Mouse (Mus musculus): Measurements from ENCODE around the gene Pik3r1. TPM values are rescaled to one million over a fixed set of nuclear protein-coding genes. Genes with fewer than 3 reads are reported as not detected.
A peak's percentile ranks its signal among the peaks of the same experiment; 100 is the strongest.

Pik3r1 gene
- polyA plus RNA-seq, 1 experiment, result 18.4 TPM

DNA sequence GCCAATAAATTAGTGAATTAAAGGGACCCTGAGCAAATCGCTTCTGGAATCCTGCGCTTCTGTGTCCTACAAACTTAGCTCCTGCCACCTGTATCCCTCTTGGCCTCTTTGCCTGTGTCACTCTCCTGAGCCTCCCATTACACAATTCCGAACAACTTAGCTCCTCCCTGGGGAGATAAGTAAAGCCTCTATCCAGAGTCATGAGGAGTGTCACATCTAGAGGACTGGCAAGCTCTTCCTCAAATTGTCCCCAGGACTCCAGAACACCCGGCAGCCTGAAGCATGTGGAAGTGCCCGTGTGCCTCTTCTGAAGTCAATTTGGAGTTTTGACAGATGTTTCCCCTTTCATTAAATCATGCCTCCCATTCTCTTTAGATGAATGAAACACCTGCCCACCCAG, 6.4 kb downstream of the Pik3r1 start:
- DNase-seq (ENCODE audit: low read depth in 1 of 2, low spot score in 2 of 2), result no peak
- 59% methylated on average over 5 of the region's 5 CpGs for WGBS
- peaks cover 29% of the 10 kb centered on the region for H3K4me1 ChIP-seq (ENCODE audit: control insufficient read depth, insufficient read depth, insufficient read length)
- TF ChIP-seq POLR2A (IDR thresholded peaks at IDR 0.05; ENCODE audit: low read depth, low read length) (no peak), CTCF (IDR thresholded peaks at IDR 0.05; ENCODE audit: extremely low read depth, insufficient read depth, insufficient read length, insufficient replicate concordance) (no peak)
- H3K36me3 ChIP-seq (ENCODE audit: control insufficient read depth, insufficient read depth, low read length), result peaks cover 9% of the 10 kb centered on the region
- H3K27ac ChIP-seq (ENCODE audit: insufficient read depth, low read length), result no peak overlapping the region
- H3K27me3 ChIP-seq (ENCODE audit: control insufficient read depth, insufficient read depth, low read length), result no peaks in the 10 kb centered on the region
- no peak overlapping the region for H3K4me3 ChIP-seq (ENCODE audit: extremely low read depth, insufficient read depth, insufficient read length)

GRCm38 (mm10) chr13:101760953-101761352, 7.1 kb downstream of the Pik3r1 start:
- H3K27me3 ChIP-seq (ENCODE audit: control insufficient read depth, insufficient read depth, low read length), result no peaks in the 10 kb centered on the region
- H3K27ac ChIP-seq (ENCODE audit: insufficient read depth, low read length), result peak overlapping the region; percentile 1; the same call in 1 of the 2 replicates
- H3K36me3 ChIP-seq (ENCODE audit: control insufficient read depth, insufficient read depth, low read length), result peaks cover 13% of the 10 kb centered on the region
- no peak overlapping the region for H3K4me3 ChIP-seq (ENCODE audit: extremely low read depth, insufficient read depth, insufficient read length)
- TF ChIP-seq POLR2A (IDR thresholded peaks at IDR 0.05; ENCODE audit: low read depth, low read length) (no peak), CTCF (IDR thresholded peaks at IDR 0.05; ENCODE audit: extremely low read depth, insufficient read depth, insufficient read length, insufficient replicate concordance) (no peak)
- DNase-seq (ENCODE audit: low read depth in 1 of 2, low spot score in 2 of 2), result no peak
- peaks cover 30% of the 10 kb centered on the region for H3K4me1 ChIP-seq (ENCODE audit: control insufficient read depth, insufficient read depth, insufficient read length)
- WGBS, result 59% methylated on average over 3 of the region's 3 CpGs

GRCm38 (mm10) chr13:101760001-101760687, 7.9 kb downstream of the Pik3r1 start:
- Histone ChIP-seq H3K27me3 (ENCODE audit: control insufficient read depth, insufficient read depth, low read length) (no peaks in the 10 kb centered on the region), H3K4me3 (ENCODE audit: extremely low read depth, insufficient read depth, insufficient read length) (no peak overlapping the region), H3K27ac (ENCODE audit: insufficient read depth, low read length) (peak overlapping the region; percentile 37; the same call in 1 of the 2 replicates), H3K36me3 (ENCODE audit: control insufficient read depth, insufficient read depth, low read length) (peaks cover 13% of the 10 kb centered on the region), H3K4me1 (ENCODE audit: control insufficient read depth, insufficient read depth, insufficient read length) (peaks cover 30% of the 10 kb centered on the region)
- TF ChIP-seq POLR2A (IDR thresholded peaks at IDR 0.05; ENCODE audit: low read depth, low read length) (no peak), CTCF (IDR thresholded peaks at IDR 0.05; ENCODE audit: extremely low read depth, insufficient read depth, insufficient read length, insufficient replicate concordance) (no peak)
- WGBS, result 28% methylated on average over 8 of the region's 8 CpGs
- DNase-seq (ENCODE audit: low read depth in 1 of 2, low spot score in 2 of 2), result no peak

- H3K4me1 ChIP-seq (ENCODE audit: control insufficient read depth, insufficient read depth, insufficient read length), result peaks cover 30% of the 10 kb centered on the region
- H3K4me3 ChIP-seq (ENCODE audit: extremely low read depth, insufficient read depth, insufficient read length), result no peak overlapping the region
- peaks cover 14% of the 10 kb centered on the region for H3K36me3 ChIP-seq (ENCODE audit: control insufficient read depth, insufficient read depth, low read length)
- TF ChIP-seq CTCF (IDR thresholded peaks at IDR 0.05; ENCODE audit: extremely low read depth, insufficient read depth, insufficient read length, insufficient replicate concordance) (no peak), POLR2A (IDR thresholded peaks at IDR 0.05; ENCODE audit: low read depth, low read length) (no peak)
- peak overlapping the region; percentile 56 for H3K27ac ChIP-seq (ENCODE audit: insufficient read depth, low read length)
- H3K27me3 ChIP-seq (ENCODE audit: control insufficient read depth, insufficient read depth, low read length), result no peaks in the 10 kb centered on the region
- DNase-seq (ENCODE audit: low read depth in 1 of 2, low spot score in 2 of 2), result no peak
- 8% methylated on average over 3 of the region's 3 CpGs for WGBS
These were observed 8.6 kb downstream of the Pik3r1 start for GRCm38 (mm10) chr13:101759281-101759871.

DNA sequence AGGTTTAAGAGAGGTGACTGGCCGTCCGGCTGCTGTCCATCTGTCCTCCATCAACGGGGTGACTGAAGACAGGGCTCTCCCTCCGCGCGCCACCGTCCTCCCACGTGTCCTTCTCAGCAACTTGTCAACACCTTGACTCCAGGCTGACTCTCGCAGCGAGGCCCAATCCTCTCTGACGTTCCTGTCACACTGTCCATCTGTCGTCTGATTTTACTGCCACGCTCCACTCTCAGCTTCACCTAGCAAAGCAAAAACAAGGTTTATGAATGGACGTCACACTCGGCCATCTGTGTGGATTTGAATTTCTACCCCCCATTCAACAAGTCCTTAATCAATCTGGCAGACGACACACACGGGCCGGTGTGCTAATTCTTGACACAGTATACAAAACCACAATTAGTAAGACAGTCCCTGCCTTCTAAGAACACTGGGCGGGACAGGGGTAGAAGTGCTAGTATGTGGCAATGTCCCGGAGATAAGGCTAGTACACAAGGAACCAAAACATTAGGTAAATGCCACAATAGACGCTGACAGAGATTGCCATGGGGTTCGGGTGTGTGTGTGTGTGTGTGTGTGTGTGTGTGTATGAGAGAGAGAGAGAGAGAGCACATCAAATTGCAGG, 10.1 kb downstream of the Pik3r1 start:
- DNase-seq (ENCODE audit: low read depth in 1 of 2, low spot score in 2 of 2), result no peak
- no peaks in the 10 kb centered on the region for H3K27me3 ChIP-seq (ENCODE audit: control insufficient read depth, insufficient read depth, low read length)
- peaks cover 21% of the 10 kb centered on the region for H3K36me3 ChIP-seq (ENCODE audit: control insufficient read depth, insufficient read depth, low read length)
- WGBS, result 78% methylated on average over 22 of the region's 22 CpGs
- H3K27ac ChIP-seq (ENCODE audit: insufficient read depth, low read length), result no peak overlapping the region
- H3K4me3 ChIP-seq (ENCODE audit: extremely low read depth, insufficient read depth, insufficient read length), result no peak overlapping the region
- TF ChIP-seq CTCF (IDR thresholded peaks at IDR 0.05; ENCODE audit: extremely low read depth, insufficient read depth, insufficient read length, insufficient replicate concordance) (no peak), POLR2A (IDR thresholded peaks at IDR 0.05; ENCODE audit: low read depth, low read length) (no peak)
- H3K4me1 ChIP-seq (ENCODE audit: control insufficient read depth, insufficient read depth, insufficient read length), result peaks cover 30% of the 10 kb centered on the region

DNA sequence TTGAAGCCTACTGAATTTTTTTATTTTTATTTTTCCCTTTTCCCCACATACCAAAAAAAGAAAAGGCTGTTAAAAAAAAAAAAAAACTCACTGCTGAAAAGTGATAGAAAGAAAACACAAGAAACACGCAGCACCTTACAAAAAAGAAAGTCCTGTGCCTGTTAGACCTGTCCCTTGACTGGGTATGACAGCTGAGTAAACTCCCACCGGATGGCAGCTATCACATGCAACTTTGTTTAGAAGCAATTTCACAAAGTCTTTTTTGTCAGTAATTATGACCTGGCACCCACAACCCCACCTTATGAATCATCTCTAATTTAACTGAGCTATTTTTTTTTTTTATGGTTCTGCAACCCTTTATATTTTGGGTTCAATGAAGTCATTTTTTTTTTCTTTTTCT, 12.8 kb downstream of the Pik3r1 start:
- TF ChIP-seq CTCF (IDR thresholded peaks at IDR 0.05; ENCODE audit: extremely low read depth, insufficient read depth, insufficient read length, insufficient replicate concordance) (no peak), POLR2A (IDR thresholded peaks at IDR 0.05; ENCODE audit: low read depth, low read length) (no peak)
- Histone ChIP-seq H3K4me1 (ENCODE audit: control insufficient read depth, insufficient read depth, insufficient read length) (peaks cover 19% of the 10 kb centered on the region), H3K27me3 (ENCODE audit: control insufficient read depth, insufficient read depth, low read length) (no peaks in the 10 kb centered on the region), H3K36me3 (ENCODE audit: control insufficient read depth, insufficient read depth, low read length) (peaks cover 23% of the 10 kb centered on the region), H3K27ac (ENCODE audit: insufficient read depth, low read length) (no peak overlapping the region), H3K4me3 (ENCODE audit: extremely low read depth, insufficient read depth, insufficient read length) (no peak overlapping the region)
- WGBS, result 73% methylated on average over 2 of the region's 2 CpGs
- no peak for DNase-seq (ENCODE audit: low read depth in 1 of 2, low spot score in 2 of 2)

All from spleen, adult 2 months (tissue).